Mouse (Mus musculus): Measurements from ENCODE around the gene Sympk. TPM values are rescaled to one million over a fixed set of nuclear protein-coding genes. Genes with fewer than 3 reads are reported as not detected.

Gene Sympk
- polyA plus RNA-seq, 1 experiment = 348 TPM

DNA sequence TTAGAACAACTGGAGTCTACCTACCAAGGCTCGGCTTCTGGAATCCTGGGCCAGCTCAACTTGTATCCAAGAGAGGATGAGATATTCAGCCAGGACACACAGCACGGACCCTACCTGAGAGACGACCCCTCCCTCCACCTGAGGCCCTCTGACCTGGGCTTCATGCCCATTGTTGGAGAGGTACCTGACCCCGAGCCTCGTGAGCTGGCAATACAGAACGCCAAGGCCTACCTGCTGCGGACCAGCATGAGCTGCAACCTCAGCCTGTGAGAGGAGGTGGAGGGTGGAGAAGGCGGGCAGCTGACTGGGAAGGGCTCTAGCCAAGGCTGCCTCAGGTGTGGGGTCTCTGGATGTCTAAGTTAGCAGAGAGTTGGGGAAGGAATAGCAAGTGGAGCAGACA, 30.9 kb downstream of the Sympk start:
- TF ChIP-seq GATA1 (IDR thresholded peaks at IDR 0.05; ENCODE audit: low read length) = no peak

DNA sequence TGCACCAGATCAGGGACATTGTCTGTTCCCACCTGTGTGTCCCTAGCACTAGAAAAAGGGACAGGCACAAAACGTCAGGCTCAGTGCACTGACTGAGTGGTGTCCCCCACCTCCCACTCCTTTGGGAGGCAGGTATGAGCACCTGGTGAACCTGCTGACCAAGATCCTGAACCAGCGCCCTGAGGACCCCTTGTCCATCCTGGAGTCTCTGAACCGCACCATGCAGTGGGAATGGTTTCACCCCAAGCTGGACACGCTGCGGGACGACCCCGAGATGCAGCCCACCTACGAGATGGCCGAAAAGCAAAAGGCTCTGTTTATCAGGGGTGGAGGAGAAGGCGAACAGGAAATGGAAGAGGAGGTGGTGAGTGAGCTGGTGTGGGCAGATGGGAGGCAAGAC, 33.2 kb downstream of the Sympk start:
- TF ChIP-seq GATA1 (IDR thresholded peaks at IDR 0.05; ENCODE audit: low read length) = no peak

- TF ChIP-seq GATA1 (IDR thresholded peaks at IDR 0.05; ENCODE audit: low read length) = no peak
These were observed 41.7 kb downstream of the Sympk start for GRCm38 (mm10) chr7:19065896-19066295.

DNA sequence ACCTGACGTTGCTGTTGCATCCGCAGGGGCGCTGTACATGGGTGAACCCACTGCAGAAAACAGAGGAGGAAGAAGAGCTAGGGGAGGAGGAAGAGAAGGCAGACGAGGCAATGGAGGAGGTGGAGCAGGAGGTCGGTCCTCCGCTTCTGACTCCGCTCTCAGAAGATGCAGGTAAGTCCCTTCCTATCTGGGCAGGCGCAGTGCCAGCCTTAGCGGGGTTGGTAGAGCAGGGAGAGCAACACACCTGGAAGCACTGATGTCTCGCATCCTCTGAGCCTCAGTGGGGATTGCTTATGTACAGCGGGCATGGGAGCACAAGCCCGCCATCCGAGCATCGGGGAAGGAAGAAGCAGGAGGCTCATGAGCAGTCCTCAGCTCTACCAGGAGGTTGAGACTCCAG, 42.9 kb downstream of the Sympk start:
- TF ChIP-seq GATA1 (IDR thresholded peaks at IDR 0.05; ENCODE audit: low read length) = no peak

DNA sequence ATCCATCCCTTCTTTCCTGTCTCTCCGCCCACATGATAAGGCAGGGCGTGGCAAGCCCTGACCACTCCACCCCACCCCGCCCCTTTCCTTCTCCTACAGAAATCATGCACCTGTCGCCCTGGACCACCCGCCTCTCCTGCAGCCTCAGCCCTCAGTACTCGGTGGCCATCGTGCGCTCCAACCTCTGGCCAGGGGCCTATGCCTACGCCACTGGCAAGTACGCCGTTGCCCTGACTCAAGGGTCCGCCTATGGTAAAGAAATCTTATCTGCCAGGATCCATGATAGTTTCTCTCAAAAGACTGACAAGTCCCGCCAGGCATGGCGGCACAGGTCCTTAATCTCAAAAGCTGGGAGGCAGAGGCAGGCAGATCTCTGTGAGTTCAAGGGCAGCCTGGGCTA, 43.8 kb downstream of the Sympk start:
- no peak for TF ChIP-seq GATA1 (IDR thresholded peaks at IDR 0.05; ENCODE audit: low read length)

DNA sequence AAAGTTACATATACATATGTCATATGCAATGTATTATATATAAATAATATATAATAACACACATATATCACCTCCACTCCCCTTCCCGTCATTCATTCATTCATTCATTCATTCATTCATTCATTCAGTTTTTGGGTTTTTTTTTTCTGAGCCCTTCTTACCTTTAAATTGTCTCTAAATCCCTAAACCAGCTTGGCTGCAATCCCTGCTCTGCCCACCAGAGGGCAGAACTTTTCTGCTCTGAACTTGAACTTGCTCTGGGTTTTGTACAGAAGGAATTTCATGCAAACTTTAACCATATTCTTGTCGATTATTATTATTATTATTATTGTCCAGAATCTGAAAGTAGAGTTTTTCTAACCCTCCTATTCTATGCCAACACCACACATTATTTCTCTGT, 44.5 kb downstream of the Sympk start:
- no peak for TF ChIP-seq GATA1 (IDR thresholded peaks at IDR 0.05; ENCODE audit: low read length)

DNA sequence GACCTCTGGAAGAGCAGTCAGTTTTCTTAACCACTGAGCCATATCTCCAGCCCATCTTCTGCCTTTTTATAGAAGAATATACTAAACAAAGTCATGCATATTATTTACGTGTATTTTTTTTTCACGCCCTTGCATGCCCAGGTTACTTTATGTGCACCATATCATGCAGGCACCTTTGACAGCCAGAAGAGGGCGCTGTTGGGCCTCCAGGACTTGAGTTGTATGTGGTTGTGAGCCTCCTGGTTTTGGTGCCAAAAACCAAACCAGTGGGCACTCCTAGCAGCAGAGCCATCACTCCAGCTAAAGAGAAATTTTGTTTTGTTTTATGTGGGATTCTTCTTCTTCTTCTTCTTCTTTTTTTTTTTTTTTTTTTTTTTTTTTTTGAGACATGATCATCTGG, 45.3 kb downstream of the Sympk start:
- no peak for TF ChIP-seq GATA1 (IDR thresholded peaks at IDR 0.05; ENCODE audit: low read length)

DNA sequence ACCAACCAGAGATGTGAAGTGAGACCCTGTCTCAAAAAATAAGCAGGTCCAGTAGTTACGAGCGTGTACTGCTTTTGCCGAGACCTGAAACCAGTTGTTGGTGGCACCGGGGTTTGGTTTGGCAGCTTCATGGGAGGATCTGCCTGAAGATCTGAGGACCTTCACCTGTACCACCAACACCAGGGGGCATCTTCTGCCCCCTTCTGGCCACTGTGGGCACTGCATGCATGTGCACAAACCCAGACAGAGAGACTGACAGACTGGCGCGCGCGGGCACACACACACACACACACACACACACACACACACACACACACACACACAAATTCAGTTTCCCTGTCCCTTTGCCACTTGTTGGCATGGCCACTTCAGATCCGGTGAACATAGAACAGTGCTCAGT, 49.3 kb downstream of the Sympk start:
- no peak for TF ChIP-seq GATA1 (IDR thresholded peaks at IDR 0.05; ENCODE audit: low read length)

DNA sequence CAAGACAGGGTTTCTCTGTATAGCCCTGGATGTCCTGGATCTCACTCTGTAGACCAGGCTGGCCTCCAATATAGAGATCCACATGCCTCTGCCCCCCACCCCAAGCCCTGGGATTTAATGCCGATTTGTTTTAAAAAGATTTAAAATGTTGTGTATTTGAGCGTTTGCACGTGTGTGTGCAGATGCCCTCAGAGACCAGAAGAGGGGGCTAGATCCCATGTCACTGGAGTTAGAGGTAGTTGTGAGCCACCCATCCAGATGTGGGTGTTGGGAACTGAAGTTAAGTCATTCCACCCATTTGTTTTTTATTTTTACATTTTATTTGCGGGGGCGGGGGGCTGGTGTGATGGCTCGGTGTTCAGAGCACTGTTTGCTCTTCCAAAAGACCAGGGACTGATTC, 50.3 kb downstream of the Sympk start:
- no peak for TF ChIP-seq GATA1 (IDR thresholded peaks at IDR 0.05; ENCODE audit: low read length)

DNA sequence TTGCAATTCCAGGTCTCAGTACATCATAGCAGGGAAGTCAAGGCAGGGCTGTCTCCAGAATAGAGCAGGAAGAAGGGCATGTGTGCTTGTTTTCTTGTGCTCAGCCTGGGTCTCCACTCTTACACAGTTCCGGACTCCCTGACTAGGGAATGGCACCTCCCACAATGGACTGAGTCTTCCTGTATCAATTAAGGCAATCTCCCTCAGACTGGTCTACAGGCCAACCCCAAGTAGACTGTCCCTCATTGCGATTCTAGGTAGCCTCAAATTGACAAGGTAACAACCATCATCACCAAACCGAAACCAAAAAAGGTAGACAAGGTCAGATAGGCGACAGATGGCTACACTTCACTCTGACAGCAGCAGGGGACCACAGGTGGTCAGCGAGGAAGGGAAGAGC, 51.1 kb downstream of the Sympk start:
- TF ChIP-seq GATA1 (IDR thresholded peaks at IDR 0.05; ENCODE audit: low read length) = no peak

DNA sequence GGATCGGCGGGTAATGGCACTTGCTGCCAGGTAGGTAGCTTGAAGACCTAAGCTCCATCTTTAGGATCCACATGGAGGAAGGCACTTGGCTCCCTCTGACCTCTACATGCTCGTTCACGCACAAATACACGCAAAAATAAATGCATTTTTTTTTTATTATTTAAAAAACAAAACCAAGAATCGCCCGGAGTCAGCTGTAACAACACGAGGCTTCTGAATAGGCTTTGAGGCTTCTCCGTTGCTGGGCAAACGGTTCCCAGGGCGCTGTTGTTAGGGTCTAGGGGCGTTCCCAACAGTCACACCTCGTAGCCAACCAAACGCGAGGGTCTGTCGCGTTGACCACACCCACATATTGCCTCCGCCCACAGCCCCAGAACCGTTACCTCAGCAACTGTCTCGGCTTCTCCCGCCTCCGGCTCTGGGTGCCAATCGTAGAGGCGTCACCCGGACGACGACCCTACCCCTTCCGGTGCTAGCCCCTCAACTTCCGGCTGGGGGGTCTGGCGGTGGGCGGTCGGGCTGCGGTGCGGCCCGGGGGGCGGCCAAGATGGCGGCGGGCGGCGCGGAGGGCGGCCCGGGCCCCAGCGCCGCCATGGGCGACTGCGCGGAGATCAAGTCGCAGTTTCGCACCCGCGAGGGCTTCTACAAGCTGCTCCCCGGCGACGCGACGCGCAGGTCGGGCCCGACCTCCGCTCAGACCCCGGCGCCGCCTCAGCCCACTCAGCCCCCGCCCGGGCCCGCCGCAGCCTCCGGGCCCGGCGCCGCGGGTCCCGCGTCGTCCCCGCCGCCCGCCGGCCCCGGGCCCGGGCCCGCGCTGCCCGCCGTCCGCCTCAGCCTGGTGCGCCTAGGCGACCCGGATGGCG, 51.8 kb downstream of the Sympk start, which contains the start of gene Dmwd:
Gene Dmwd, plus strand, starts transcription at position 505 of the 863 bp plus-strand sequence.
- TF ChIP-seq GATA1 (IDR thresholded peaks at IDR 0.05; ENCODE audit: low read length) = no peak

GRCm38 (mm10) chr7:19076586-19076991, 52.4 kb downstream of the Sympk start:
- no peak for TF ChIP-seq GATA1 (IDR thresholded peaks at IDR 0.05; ENCODE audit: low read length)

- TF ChIP-seq GATA1 (IDR thresholded peaks at IDR 0.05; ENCODE audit: low read length) = no peak
These were observed 53.6 kb downstream of the Sympk start for GRCm38 (mm10) chr7:19077761-19078160.

DNA sequence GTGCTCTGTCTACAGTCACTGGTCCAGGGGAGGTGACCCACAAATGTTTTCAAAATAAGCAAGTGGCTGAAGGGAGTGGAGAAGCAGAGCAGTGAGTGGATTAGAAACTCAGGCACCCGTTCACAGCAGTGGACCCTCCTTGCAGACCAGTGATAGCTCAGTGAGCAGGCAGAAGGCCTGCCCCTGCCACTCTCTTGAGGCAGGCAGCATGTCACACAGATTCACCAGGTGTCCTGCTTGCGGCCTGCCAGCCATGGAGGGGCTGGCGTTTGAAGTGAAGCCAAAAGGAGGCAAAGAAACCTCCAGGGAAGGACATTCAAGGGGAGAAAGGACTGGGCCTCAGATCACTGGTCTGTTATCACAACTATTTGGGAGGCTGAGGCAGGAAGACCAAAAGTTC, 54.6 kb downstream of the Sympk start:
- no peak for TF ChIP-seq GATA1 (IDR thresholded peaks at IDR 0.05; ENCODE audit: low read length)

- TF ChIP-seq GATA1 (IDR thresholded peaks at IDR 0.05; ENCODE audit: low read length) = no peak
These were observed 56.3 kb downstream of the Sympk start for GRCm38 (mm10) chr7:19080451-19080950.

DNA sequence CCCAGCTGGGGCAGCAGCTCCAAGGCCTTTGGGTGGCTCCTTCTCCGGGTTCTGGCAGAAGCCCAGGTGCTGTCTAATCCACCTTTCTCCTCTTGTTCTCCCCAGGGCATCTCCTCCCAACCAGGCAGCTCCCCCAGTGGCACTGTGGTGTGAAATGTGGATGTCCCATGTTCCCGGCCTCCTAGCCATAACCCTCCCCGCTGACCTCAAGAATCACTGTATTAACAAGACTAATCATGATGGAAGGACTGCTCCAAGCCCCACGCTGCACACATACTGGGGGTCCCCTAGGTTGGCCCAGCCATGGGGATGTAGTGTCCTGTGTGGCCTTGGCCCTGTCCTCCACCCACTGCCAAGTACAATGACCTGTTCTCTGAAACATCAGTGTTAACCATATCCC, 58.0 kb downstream of the Sympk start:
- no peak for TF ChIP-seq GATA1 (IDR thresholded peaks at IDR 0.05; ENCODE audit: low read length)

- no peak for TF ChIP-seq GATA1 (IDR thresholded peaks at IDR 0.05; ENCODE audit: low read length)
These were observed 58.9 kb downstream of the Sympk start for GRCm38 (mm10) chr7:19083096-19083495.
